Mouse (Mus musculus) lung, embryonic 14.5 days (tissue): ENCODE data around the gene Rnf43. TPM values are rescaled to one million over a fixed set of nuclear protein-coding genes. Genes with fewer than 3 reads are reported as not detected.
A peak's percentile ranks its signal among the peaks of the same experiment; 100 is the strongest.

Source experiments
- ATAC-seq: fragments of 200-750 bp; cut with Nextera tagmentation; 2 replicates; pipeline ENCODE4 v1.8.0; 2017; ENCODE audit warnings: mild to moderate bottlenecking, moderate TSS enrichment, moderate library complexity; ENCODE audit not compliant: insufficient read depth
- DNase-seq: peaks from one replicate; pipeline ENCODE4 v3.0.0-alpha.2; 2015
- H3K27ac ChIP-seq: fragments of 300-500 bp; sonication (generic); 2 replicates; pipeline ENCODE4 v1.5.1; 2014; ENCODE audit warnings: low read depth, mild to moderate bottlenecking, moderate library complexity
- H3K27me3 ChIP-seq: fragments of 300-500 bp; sonication (generic); 2 replicates; pipeline ENCODE4 v1.6.1; 2014; ENCODE audit warnings: low read length, control low read depth; ENCODE audit not compliant: insufficient read depth
- H3K36me3 ChIP-seq: fragments of 300-500 bp; sonication (generic); 2 replicates; pipeline ENCODE4 v1.6.1; 2014; ENCODE audit warnings: control low read depth; ENCODE audit not compliant: insufficient read depth
- H3K4me1 ChIP-seq: fragments of 300-500 bp; sonication (generic); 2 replicates; pipeline ENCODE4 v1.6.1; 2014; ENCODE audit warnings: antibody characterized with exemption, control low read depth; ENCODE audit not compliant: insufficient read depth
- H3K4me2 ChIP-seq: fragments of 300-500 bp; sonication (generic); 2 replicates; pipeline ENCODE4 v1.6.1; 2014; ENCODE audit warnings: mild to moderate bottlenecking
- H3K4me3 ChIP-seq: fragments of 300-500 bp; sonication (generic); 2 replicates; pipeline ENCODE4 v1.5.1; 2014; ENCODE audit warnings: low read depth, low read length
- H3K9ac ChIP-seq: fragments of 300-500 bp; sonication (generic); 2 replicates; pipeline ENCODE4 v1.6.1; 2014
- H3K9me3 ChIP-seq: fragments of 300-500 bp; sonication (generic); 2 replicates; pipeline ENCODE4 v1.6.1; 2016; ENCODE audit warnings: low read depth, low read length, control low read depth
- CTCF ChIP-seq: IDR thresholded peaks from 2 replicates; pipeline ENCODE4 v1.5.1; 2016; ENCODE audit warnings: antibody characterized with exemption, low read depth
- WGBS: fragments of 180-500 bp; shearing (Covaris S2); extraction: QIAGEN DNeasy Blood & Tissue Kit; methylation state at CpG from one replicate; pipeline ENCODE4 v1.1.7; 2014; 5-methylcytosine and 5-hydroxymethylcytosine counted together
- polyA plus RNA-seq: library from polyadenylated mRNA; unstranded; fragments of >200 nt; fragmentation: Nextera tagmentation; extraction: Ambion mirVana; gene quantifications from 2 replicates; pipeline ENCODE4 v1.2.1, GENCODE M21; 2014

The Rnf43 gene
- polyA plus RNA-seq, 1 experiment from 2014 or later = 21.5 TPM

GRCm38 (mm10) chr11:87745632-87746555 is 83.4 kb downstream of the Rnf43 start:
- ATAC-seq (no peak), DNase-seq (no peak)
- H3K9ac ChIP-seq = no peak overlapping the region
- peaks cover 37% of the 10 kb centered on the region for H3K36me3 ChIP-seq
- H3K27ac ChIP-seq = no peak overlapping the region
- H3K27me3 ChIP-seq = no peaks in the 10 kb centered on the region
- H3K4me3 ChIP-seq = no peak overlapping the region
- no peak for TF ChIP-seq CTCF
- H3K9me3 ChIP-seq = no peaks in the 10 kb centered on the region
- H3K4me2 ChIP-seq = no peak overlapping the region
- H3K4me1 ChIP-seq = no peaks in the 10 kb centered on the region
- WGBS = 63% methylated on average over 9 of the region's 9 CpGs

DNA sequence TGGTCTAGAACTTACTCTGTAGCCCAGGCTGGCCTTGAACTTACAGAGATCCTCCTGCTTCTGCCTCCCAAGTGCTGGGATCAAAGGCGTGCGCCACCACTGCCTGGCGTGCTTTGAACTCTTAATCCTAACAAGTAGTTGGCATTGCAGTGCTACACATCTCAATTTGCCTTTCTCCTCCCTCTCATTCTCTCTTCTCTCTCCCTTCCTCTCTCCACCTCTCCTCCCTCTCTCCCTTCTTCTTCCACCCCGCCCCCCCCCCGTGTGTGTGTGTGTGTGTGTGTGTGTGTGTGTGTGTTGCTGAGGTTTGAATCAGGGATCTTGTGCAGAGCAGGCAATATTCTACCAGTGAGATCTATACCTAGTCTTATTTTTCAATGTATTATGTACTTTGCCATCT is 84.8 kb downstream of the Rnf43 start:
- 84% methylated on average over 4 of the region's 5 CpGs for WGBS
- Histone ChIP-seq H3K36me3 (peaks cover 25% of the 10 kb centered on the region), H3K9me3 (no peaks in the 10 kb centered on the region), H3K27me3 (no peaks in the 10 kb centered on the region), H3K27ac (no peak overlapping the region), H3K9ac (no peak overlapping the region), H3K4me3 (no peak overlapping the region), H3K4me1 (no peaks in the 10 kb centered on the region), H3K4me2 (no peak overlapping the region)
- DNase-seq (no peak), ATAC-seq (no peak)
- no peak for TF ChIP-seq CTCF

GRCm38 (mm10) chr11:87747716-87748115 is 85.2 kb downstream of the Rnf43 start:
- H3K9me3 ChIP-seq = no peaks in the 10 kb centered on the region
- H3K9ac ChIP-seq = no peak overlapping the region
- TF ChIP-seq CTCF = no peak
- DNase-seq (no peak), ATAC-seq (no peak)
- H3K27ac ChIP-seq = no peak overlapping the region
- H3K4me1 ChIP-seq = no peaks in the 10 kb centered on the region
- no peaks in the 10 kb centered on the region for H3K27me3 ChIP-seq
- peaks cover 21% of the 10 kb centered on the region for H3K36me3 ChIP-seq
- WGBS = 94% methylated on average over 7 of the region's 7 CpGs
- H3K4me2 ChIP-seq = no peak overlapping the region
- H3K4me3 ChIP-seq = no peak overlapping the region

- ATAC-seq (0 out of 2 replicates have a peak, but pooled peaks have one; percentile 46), DNase-seq (peak; percentile 47)
- H3K4me3 ChIP-seq = no peak overlapping the region
- WGBS = 34% methylated on average over 19 of the region's 19 CpGs
- H3K9me3 ChIP-seq = no peaks in the 10 kb centered on the region
- H3K36me3 ChIP-seq = peaks cover 20% of the 10 kb centered on the region
- H3K27ac ChIP-seq = peak overlapping the region; percentile 65
- peak overlapping the region; percentile 9; the same call in 1 of the 2 replicates for H3K9ac ChIP-seq
- H3K27me3 ChIP-seq = no peaks in the 10 kb centered on the region
- no peaks in the 10 kb centered on the region for H3K4me1 ChIP-seq
- TF ChIP-seq CTCF = no peak
- H3K4me2 ChIP-seq = peak overlapping the region; percentile 38
Measured at GRCm38 (mm10) chr11:87748132-87749119, 85.9 kb downstream of the Rnf43 start.

- Histone ChIP-seq H3K4me3 (no peak overlapping the region), H3K36me3 (peaks cover 11% of the 10 kb centered on the region), H3K9me3 (no peaks in the 10 kb centered on the region), H3K27me3 (no peaks in the 10 kb centered on the region), H3K4me2 (peak overlapping the region; percentile 38), H3K27ac (peak overlapping the region; percentile 65), H3K4me1 (no peaks in the 10 kb centered on the region), H3K9ac (peak overlapping the region; percentile 9; the same call in 1 of the 2 replicates)
- DNase-seq (peak; percentile 66), ATAC-seq (peak; percentile 83)
- no peak for TF ChIP-seq CTCF
- 31% methylated on average over 18 of the region's 18 CpGs for WGBS
Measured at GRCm38 (mm10) chr11:87749192-87750042, 86.9 kb downstream of the Rnf43 start.

DNA sequence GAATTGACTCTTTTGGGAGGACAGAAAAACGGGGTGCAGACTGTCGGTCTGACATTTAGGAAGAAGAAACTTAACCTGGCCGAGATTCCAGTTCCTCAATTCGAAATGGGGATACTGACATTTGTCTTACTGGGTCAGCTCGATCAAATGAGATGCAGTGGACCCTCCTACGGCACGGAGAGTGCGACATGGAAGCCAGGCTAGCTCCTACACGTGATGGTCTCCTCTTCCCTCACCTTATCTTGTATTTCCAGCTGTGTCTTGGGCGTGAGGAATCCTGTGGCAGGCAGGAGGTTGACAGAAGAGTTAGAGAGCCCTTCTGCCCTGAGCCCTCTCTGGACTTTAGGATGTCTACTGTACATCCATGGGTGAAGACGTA is 87.5 kb downstream of the Rnf43 start:
- no peaks in the 10 kb centered on the region for H3K4me1 ChIP-seq
- peaks cover 4% of the 10 kb centered on the region for H3K36me3 ChIP-seq
- H3K4me2 ChIP-seq = peak overlapping the region; percentile 4; the same call in 1 of the 2 replicates
- H3K27ac ChIP-seq = peak overlapping the region; percentile 65; the same call in 1 of the 2 replicates
- H3K4me3 ChIP-seq = no peak overlapping the region
- no peak for DNase-seq
- H3K27me3 ChIP-seq = no peaks in the 10 kb centered on the region
- H3K9ac ChIP-seq = no peak overlapping the region
- 71% methylated on average over 11 of the region's 11 CpGs for WGBS
- ATAC-seq = no peak
- H3K9me3 ChIP-seq = no peaks in the 10 kb centered on the region
- no peak for TF ChIP-seq CTCF
